Mouse (Mus musculus) heart, postnatal 0 days (tissue): ENCODE measurements around the gene Cnp. TPM values are rescaled to one million over a fixed set of nuclear protein-coding genes. Genes with fewer than 3 reads are reported as not detected.
A peak's percentile ranks its signal among the peaks of the same experiment; 100 is the strongest.

ENCODE experiments used
- ATAC-seq: fragments of 200-750 bp; cut with Nextera tagmentation; 2 replicates; pipeline ENCODE4 v1.8.0; 2017; ENCODE audit warnings: low read depth, moderate number of reproducible peaks, moderate library complexity; ENCODE audit not compliant: insufficient read depth
- DNase-seq: peaks from one replicate; pipeline ENCODE4 v3.0.0-alpha.2; 2016; ENCODE audit warnings: low spot score
- H3K27ac ChIP-seq: fragments of 300-500 bp; sonication (generic); 2 replicates; pipeline ENCODE4 v1.5.1; 2014; ENCODE audit warnings: low read depth, mild to moderate bottlenecking
- H3K27me3 ChIP-seq: fragments of 300-500 bp; sonication (generic); 2 replicates; pipeline ENCODE4 v1.6.1; 2014; ENCODE audit warnings: low read length, mixed read lengths; ENCODE audit not compliant: control insufficient read depth, insufficient read depth
- H3K36me3 ChIP-seq: fragments of 300-500 bp; sonication (generic); replicated peaks from 2 replicates; pipeline ENCODE4 v1.6.1; 2014; ENCODE audit warnings: low read length, mixed read lengths; ENCODE audit not compliant: control insufficient read depth, insufficient read depth
- H3K4me1 ChIP-seq: fragments of 300-500 bp; sonication (generic); 2 replicates; pipeline ENCODE4 v1.6.1; 2014; ENCODE audit warnings: antibody characterized with exemption; ENCODE audit not compliant: control insufficient read depth, insufficient read depth
- H3K4me2 ChIP-seq: fragments of 300-500 bp; sonication (generic); 2 replicates; pipeline ENCODE4 v1.6.1; 2014; ENCODE audit warnings: low read depth, mild to moderate bottlenecking, low read length, moderate library complexity
- H3K4me3 ChIP-seq: fragments of 300-500 bp; sonication (generic); 2 replicates; pipeline ENCODE4 v1.5.1; 2014; ENCODE audit warnings: low read depth, low read length
- H3K9ac ChIP-seq: fragments of 300-500 bp; sonication (generic); replicated peaks from 2 replicates; pipeline ENCODE4 v1.6.1; 2014; ENCODE audit warnings: low read depth, low read length, mixed read lengths
- H3K9me3 ChIP-seq: fragments of 300-500 bp; sonication (generic); replicated peaks from 2 replicates; pipeline ENCODE4 v1.6.1; 2016; ENCODE audit warnings: low read length; ENCODE audit not compliant: control insufficient read depth
- CTCF ChIP-seq: IDR thresholded peaks from 2 replicates; pipeline ENCODE4 v1.5.1; 2016; ENCODE audit warnings: antibody characterized with exemption, control low read depth, low read depth
- EP300 ChIP-seq: IDR thresholded peaks from 2 replicates; pipeline ENCODE4 v1.6.1; 2016; ENCODE audit warnings: antibody characterized with exemption, low read depth
- WGBS: fragments of 180-500 bp; shearing (Covaris S2); extraction: QIAGEN DNeasy Blood & Tissue Kit; methylation state at CpG from one replicate; pipeline ENCODE4 v1.1.7; 2014; 5-methylcytosine and 5-hydroxymethylcytosine counted together
- polyA plus RNA-seq: library from polyadenylated mRNA; unstranded; fragments of >200 nt; fragmentation: Nextera tagmentation; extraction: Ambion mirVana; gene quantifications from 2 replicates; pipeline ENCODE4 v1.2.1, GENCODE M21; 2015
- total RNA-seq: library from RNA; depleted of rRNA; stranded (reverse); fragments of >200 nt; gene quantifications from 2 replicates; pipeline ENCODE4 v1.2.3, GENCODE M21; 2014; ENCODE audit warnings: low replicate concordance

Gene Cnp
- total and polyA plus RNA-seq, 2 experiments from 2014 or later, result 11.5 to 28.3 TPM

DNA sequence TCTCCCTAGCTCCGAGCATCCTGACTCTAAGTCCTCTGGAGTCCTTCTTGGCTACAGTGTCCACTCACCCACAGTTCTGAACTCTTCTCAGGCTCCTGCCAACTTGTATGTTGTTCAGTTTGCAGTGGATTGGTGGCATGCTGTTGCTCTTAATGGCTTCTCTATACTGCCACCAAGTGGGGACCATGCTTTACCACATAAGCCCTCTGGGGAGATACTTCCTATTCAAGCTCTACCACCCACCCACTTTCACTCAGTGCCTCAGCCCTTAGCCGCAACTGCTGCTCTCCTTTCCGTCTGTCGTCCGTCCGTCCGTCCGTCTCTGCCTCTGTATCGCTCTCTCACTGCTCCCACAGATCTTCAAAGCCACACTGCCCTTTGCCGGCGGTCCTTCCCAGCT, 19.1 kb upstream of the Cnp start:
- H3K36me3 ChIP-seq, result no peaks in the 10 kb centered on the region
- peak overlapping the region; percentile 32; the same call in 1 of the 2 replicates for H3K9ac ChIP-seq
- H3K9me3 ChIP-seq, result no peaks in the 10 kb centered on the region
- WGBS, result 10% methylated on average over 11 of the region's 11 CpGs
- peak overlapping the region; percentile 58 for H3K4me2 ChIP-seq
- no peaks in the 10 kb centered on the region for H3K27me3 ChIP-seq
- TF ChIP-seq EP300 (no peak), CTCF (peak; percentile 77)
- no peaks in the 10 kb centered on the region for H3K4me1 ChIP-seq
- peak overlapping the region; percentile 24 for H3K4me3 ChIP-seq
- ATAC-seq (peak; percentile 75), DNase-seq (peak; percentile 84)
- H3K27ac ChIP-seq, result no peak overlapping the region

DNA sequence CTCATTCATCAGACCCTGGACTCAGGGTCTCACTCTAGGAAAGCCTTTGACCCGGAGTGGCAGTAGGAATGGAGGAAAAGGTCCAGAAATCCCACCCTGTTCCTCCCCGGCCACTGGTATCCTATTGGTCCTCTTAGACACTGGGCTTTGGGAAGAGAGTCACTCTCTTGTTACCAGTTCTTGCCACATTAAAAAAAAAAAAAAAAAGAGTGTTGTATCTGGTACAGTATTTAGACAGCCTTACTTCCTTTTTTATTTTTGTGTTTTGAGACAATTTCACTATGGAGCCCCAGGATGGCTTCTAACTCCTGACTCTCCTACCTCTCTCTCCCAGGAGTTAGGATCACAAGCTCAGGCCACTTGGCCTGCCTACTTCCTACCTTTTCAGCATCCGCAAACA, 17.1 kb upstream of the Cnp start:
- Histone ChIP-seq H3K9me3 (no peaks in the 10 kb centered on the region), H3K27ac (no peak overlapping the region), H3K4me3 (no peak overlapping the region), H3K9ac (no peak overlapping the region), H3K27me3 (no peaks in the 10 kb centered on the region), H3K36me3 (no peaks in the 10 kb centered on the region), H3K4me1 (no peaks in the 10 kb centered on the region), H3K4me2 (no peak overlapping the region)
- TF ChIP-seq CTCF (no peak), EP300 (no peak)
- no peak for ATAC-seq
- WGBS, result 73% methylated on average over 3 of the region's 3 CpGs
- no peak for DNase-seq

DNA sequence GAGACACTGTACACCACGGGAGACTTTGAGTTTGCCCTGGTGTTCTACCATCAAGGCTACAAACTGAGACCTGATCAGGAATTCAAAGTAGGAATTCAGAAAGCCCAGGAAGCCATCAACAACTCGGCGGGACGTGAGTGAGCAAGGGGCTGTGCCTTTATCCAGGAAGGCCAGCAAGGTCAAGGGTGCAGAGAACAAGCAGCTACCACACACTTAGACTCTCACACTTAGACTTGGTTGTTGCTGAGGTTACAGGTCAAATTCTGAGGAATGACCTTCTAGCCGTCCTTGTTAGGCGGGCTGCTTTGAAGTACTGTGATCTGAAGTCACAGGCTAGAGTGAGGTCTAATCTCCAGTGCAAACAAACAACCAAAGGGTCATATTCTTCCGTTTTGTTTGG, 15.2 kb upstream of the Cnp start:
- no peaks in the 10 kb centered on the region for H3K27me3 ChIP-seq
- WGBS, result 42% methylated on average over 7 of the region's 7 CpGs
- no peak overlapping the region for H3K9ac ChIP-seq
- DNase-seq (no peak), ATAC-seq (no peak)
- no peaks in the 10 kb centered on the region for H3K36me3 ChIP-seq
- no peak overlapping the region for H3K27ac ChIP-seq
- no peaks in the 10 kb centered on the region for H3K9me3 ChIP-seq
- TF ChIP-seq EP300, result no peak
- TF ChIP-seq CTCF, result no peak
- no peak overlapping the region for H3K4me3 ChIP-seq
- no peak overlapping the region for H3K4me2 ChIP-seq
- H3K4me1 ChIP-seq, result no peaks in the 10 kb centered on the region

DNA sequence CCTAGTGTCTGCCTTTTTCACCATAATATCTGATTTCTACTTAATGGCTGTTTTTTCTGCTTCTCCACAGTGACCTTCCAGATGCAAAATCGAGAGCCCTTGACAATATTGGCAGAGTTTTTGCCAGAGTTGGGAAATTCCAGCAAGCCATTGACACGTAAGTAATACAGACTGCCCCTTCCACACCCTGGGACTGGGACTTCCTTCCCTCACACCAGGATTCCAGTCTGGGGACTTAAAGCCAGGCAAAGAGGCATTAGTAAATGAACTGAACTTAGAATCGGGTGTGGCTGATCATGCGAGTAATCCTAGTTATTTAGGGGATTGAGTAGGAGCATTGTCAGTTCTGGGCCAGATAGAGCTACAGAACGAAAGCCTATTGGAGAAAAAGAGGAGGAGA, 13.0 kb upstream of the Cnp start:
- 72% methylated on average over 5 of the region's 5 CpGs for WGBS
- no peaks in the 10 kb centered on the region for H3K9me3 ChIP-seq
- no peak overlapping the region for H3K9ac ChIP-seq
- no peaks in the 10 kb centered on the region for H3K36me3 ChIP-seq
- no peak overlapping the region for H3K4me2 ChIP-seq
- TF ChIP-seq EP300 (no peak), CTCF (no peak)
- H3K4me1 ChIP-seq, result no peaks in the 10 kb centered on the region
- no peaks in the 10 kb centered on the region for H3K27me3 ChIP-seq
- ATAC-seq (no peak), DNase-seq (no peak)
- H3K4me3 ChIP-seq, result no peak overlapping the region
- H3K27ac ChIP-seq, result no peak overlapping the region

DNA sequence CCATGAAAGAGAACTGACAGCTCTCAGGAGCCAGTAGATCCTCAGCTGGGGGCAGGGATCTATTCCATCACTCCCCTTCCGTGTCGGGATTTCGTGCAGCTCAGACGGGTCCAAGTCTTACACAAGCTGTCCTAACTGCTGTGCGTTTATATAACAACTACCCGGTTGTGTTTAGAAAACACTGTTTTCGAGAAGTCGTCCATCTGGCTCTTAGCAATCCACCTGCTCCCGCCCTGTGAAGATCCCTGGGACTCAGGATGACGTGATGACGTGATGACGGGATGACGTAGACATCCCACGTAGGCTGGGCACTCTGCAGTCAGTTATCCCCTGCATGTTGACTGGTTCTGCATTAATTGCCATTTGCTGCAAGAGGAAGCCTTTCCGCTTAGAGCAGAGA, 10.4 kb upstream of the Cnp start:
- Histone ChIP-seq H3K27ac (no peak overlapping the region), H3K9me3 (no peaks in the 10 kb centered on the region), H3K36me3 (no peaks in the 10 kb centered on the region), H3K4me3 (no peak overlapping the region), H3K4me1 (no peaks in the 10 kb centered on the region), H3K4me2 (no peak overlapping the region), H3K27me3 (no peaks in the 10 kb centered on the region), H3K9ac (no peak overlapping the region)
- no peak for DNase-seq
- ATAC-seq, result no peak
- 55% methylated on average over 15 of the region's 15 CpGs for WGBS
- TF ChIP-seq EP300, result no peak
- no peak for TF ChIP-seq CTCF

DNA sequence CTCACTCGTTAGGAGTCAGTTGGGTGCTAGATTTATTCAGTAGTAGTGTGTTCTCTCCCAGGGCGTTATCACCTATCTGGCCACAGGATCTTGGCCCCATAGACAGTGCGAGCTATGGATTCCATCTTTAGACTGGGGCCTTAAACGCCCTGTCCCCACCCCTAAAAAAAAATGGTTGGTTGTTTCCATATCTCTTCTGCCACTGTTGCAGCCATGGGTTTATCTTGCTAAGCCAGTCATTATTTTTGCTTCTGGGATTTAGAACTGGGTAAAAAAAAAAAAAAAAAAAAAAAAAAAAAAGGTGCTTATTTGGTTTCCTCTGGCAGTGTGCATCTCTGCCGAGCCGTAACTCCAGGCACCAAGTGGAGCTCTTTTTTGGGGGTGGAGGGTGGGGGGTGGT, 10.0 kb upstream of the Cnp start:
- Histone ChIP-seq H3K9me3 (no peaks in the 10 kb centered on the region), H3K4me1 (no peaks in the 10 kb centered on the region), H3K4me3 (no peak overlapping the region), H3K27me3 (no peaks in the 10 kb centered on the region), H3K36me3 (no peaks in the 10 kb centered on the region), H3K9ac (no peak overlapping the region), H3K27ac (no peak overlapping the region), H3K4me2 (no peak overlapping the region)
- no peak for DNase-seq
- 79% methylated on average over 6 of the region's 6 CpGs for WGBS
- ATAC-seq, result no peak
- TF ChIP-seq EP300, result no peak
